Mouse (Mus musculus) brain, adult 2 months (tissue): ENCODE results near the gene Ccdc177.

ENCODE experiments used
- DNase-seq: peaks from one replicate; pipeline ENCODE4 v3.0.0; 2011; ENCODE audit warnings: low read depth, low spot score

Ccdc177 gene

DNA sequence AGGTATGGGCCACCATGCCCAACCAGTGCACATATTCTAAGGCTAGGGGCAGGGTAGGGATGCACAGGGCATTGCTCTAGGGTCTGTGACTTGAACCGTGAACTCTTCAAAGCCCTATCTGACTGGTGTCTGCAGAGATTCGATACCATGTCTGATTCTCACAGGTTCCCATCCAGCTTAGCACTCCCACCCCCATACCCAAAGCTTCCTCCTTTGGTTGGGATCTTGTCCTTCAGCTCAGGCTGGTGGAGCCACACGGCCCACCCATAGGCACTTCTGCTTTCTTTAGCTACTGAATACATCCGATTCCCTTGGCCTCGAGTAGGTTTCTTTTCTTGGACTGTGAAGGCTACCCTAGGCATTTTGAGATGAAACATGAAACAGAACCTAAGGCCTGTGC lies 24.5 kb upstream of the Ccdc177 start:
- DNase-seq = no peak

DNA sequence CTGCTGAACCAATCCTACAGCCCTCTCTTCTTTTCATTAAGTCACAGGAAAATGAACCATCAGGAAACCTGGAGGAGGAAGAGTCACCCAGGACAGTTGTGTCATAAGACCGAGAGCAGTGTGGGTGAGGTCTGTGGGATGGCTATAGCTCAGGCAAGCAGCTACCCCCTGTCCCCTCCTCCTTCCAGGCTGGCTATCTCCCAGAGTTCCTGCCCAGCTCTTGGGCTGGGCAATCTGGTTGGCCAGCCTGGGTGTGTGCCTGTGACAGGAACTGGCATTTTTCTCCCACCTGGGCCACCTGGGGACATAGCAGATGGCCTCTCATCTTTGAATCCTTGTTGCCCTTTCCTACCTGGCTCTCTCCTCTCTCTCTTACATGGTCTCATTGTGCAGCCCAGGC lies 23.4 kb upstream of the Ccdc177 start:
- DNase-seq = peak; percentile 98

DNA sequence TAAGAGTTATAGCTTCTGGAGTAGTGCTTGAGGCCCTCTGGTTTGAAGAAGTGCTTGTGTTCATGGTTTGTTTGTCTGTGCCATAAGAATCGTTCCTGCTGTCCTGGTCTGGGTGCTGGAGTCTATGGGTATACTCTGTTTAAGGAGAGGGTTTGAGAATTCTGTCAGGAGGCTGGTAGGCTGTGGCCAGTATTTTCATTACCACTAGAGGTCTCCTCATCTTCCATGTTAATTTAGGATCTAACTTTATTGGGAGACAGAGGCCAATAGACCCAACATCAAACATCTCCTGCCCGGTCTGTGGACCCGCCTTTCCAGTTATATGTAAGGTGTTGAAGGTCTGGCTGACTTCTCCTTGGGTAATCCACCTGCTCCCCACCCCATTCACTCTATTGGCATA lies 22.4 kb upstream of the Ccdc177 start:
- DNase-seq = peak; percentile 52

DNA sequence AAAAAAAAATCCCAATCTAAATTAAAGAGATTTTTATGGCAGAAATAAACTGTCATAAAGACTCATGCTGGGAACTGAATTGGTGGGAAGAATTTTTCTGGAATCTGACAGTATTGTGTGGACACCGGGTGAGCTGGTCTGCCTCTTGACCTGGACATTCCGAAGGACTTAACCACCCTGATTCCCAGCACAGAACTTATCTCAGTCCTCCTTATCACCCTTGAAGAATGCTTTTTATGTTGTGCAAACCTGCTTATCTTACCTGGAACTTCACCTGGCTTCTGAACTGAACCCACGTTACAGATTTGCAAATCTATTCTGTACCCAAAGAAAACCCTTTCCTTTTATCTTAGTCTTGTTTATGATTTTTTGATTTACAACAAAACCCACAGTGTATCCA lies 21.7 kb upstream of the Ccdc177 start:
- no peak for DNase-seq

DNA sequence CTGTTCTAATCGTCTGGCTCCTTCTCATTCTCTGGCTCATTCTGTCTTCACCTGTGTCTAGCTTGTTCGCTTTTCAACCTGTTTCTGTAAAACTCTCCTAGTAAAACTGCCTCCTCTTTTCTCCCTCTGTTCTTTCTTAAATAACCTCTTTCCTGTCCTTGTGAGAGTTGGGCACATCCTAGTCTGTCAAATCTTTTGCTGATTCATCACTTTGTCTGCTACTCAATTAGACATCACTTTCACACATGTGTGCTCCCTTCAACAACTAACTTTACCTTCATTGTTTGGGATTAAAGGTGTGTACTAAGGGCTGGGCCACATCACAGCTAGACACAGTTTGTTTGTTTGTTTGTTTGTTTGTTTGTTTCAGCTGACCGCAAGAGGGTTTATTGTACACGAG lies 19.3 kb upstream of the Ccdc177 start:
- no peak for DNase-seq

DNA sequence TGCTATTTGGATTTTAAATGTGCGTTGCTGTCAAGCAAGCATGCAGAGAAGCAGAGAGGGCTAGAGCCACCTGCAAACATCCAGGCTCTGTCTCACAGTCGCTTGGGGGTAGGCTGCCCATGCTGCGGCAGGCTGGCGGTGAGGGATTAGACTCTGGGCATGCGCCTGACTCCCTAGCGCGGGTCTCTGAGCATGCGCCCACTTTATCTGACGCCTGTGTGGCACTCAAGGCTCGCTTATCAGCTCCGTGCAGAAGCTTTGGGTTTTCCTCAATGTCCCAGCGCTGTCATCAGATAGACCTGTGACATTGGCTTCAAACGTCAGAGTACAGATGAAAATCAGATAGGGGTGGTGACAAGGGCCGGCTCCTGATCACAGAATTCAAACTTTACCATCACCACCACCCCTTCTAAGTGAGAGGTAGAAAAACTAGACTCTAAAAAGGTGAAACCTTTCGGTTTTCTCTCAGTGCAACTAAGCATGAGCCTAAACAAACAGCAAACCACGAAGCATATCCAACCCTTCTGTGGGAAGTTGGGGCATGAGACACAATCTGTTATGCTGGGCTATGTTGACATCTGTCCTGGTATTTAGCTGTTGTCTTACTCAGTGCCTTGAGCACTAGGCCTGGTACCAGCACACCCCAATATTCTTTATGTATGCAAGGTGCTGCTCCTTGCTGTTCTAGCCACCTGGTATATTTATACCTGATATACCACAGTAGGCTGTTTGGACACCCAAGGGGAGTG lies 17.9 kb upstream of the Ccdc177 start:
- DNase-seq = no peak

DNA sequence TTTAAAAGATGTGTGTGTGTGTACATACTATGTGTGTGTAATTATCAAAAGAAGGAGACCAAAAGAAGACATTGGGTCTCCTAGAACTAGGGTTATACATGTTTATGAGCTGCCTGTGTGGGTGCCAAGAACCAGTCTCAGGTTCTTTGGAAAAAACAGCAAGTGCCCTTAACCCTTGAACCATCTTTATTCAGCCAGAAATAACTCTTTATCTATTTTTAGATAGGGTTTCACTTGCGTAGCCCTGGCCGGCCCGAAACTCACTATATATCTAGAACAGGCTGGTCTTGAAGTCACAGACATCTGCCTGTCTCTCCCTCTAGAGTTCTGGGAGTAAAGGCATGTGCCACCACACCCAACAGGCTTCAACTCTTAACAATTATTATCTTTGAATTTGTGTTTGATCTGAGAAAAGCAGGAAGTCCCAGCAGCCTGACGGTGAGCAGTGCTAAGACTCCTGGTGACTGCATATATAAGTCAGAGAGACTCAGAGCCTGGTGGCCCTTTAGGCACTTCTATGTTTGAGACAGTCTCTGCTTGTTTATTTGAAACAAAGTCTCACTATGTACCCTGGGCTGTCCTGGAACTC lies 15.7 kb upstream of the Ccdc177 start:
- DNase-seq = no peak

DNA sequence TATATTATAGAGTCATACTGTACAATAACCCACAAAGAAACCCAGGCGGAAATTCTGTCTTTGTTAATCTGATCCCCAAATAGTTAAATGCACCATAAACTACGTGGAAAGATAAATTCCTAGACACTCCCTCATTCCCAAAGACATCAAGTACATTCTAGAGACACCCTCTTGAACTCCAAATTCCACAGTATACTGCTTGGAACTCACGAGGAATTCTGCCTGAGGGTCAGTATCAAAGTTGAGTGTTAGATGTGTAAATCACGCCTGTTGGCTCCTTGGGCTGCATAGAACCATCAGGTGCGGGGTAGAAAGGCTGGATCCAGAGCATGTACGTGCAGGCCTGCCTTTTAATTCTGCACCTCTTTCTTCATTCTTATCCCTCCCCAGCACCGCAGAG lies 14.3 kb upstream of the Ccdc177 start:
- no peak for DNase-seq

DNA sequence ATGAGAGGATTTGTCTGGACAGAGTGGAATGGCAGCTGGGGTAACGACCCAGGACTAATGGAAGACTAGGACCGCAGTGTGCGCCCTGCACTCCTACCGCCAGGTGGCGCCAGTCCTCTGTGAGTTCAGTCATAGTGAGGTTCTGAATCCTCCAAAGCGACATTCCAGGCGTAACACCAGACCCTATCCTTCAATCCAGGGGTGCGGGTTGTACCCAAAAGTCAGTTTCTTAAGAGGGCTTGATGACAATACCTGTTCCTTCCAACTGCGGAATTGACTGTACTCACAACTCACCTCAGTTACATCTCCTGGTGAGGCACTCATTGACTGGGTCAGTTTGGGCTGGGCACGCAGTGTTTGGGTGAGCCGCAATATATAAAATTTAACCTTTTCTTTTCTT lies 9.2 kb upstream of the Ccdc177 start:
- peak; percentile 91 for DNase-seq

DNA sequence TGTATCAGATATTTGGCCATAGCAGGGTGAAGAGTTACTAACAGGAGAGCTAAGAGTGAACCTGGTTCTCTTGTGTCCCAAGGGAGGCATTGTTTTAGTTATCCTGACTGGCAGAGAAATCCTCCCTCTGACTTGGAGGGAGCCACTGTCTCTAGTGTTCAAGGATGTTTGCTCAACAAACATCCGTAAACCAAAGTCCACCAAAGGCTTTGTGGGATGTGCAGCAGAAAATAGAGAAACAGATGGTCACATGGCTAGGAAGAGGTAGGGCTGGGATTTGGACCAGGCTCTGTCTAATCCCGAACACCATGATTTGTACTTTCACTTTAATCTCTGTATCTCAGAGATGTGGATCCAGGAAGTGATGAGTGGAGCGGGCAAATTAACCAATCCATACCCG lies 3.6 kb upstream of the Ccdc177 start:
- DNase-seq = no peak

DNA sequence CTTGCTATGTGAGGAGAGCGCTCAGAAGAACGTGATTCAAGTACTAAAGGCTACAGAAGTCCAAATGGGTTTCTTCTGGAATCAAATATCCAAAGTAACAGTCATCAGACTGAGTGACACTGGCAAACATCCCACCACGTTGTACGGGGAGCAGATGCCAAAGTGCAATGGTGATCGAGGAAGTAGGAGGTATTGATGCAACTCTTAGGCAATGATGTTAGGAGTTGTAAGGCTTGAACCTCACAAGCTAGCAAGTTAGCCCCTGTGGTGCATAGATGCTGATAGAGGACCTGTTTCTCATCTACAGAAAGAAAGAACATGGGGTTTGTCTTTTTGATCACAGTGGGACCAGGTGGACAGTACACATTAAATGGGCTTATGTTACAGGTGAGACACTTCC lies 2.5 kb upstream of the Ccdc177 start:
- DNase-seq = no peak

DNA sequence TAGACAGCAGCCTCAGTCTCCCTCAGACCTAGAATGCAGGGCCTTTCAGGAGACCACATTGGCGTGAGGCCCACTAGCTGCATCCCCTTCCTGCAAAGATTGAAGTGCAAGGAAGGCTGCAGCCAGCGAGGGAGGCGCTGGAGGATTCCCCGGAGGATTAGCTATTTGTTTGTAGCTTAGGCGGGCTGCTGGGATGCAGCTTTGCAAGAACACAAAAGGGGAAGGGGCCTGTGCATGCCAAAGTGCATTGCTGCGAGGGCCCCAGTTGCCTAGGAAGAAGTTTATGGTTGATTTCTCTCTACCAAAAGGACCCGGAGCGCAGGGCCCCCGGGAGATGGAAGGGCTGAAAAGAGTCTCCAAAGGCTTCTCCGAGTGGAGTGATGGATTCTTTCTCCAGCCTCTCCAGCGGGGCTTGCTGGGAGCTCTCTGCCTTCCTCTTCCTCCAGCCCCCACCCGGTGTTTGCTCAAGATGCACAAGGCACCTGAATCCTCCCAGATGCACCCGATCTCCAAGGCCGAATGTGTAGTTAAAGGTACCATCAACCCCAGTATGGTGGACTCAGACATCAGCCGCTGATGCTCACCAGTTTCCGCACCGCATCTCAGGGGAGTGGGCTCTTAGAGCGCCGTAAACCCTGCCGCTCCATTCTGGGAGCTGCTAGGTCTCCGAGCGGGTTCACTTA lies 633 bp downstream of the Ccdc177 start:
- DNase-seq = peak; percentile 64

DNA sequence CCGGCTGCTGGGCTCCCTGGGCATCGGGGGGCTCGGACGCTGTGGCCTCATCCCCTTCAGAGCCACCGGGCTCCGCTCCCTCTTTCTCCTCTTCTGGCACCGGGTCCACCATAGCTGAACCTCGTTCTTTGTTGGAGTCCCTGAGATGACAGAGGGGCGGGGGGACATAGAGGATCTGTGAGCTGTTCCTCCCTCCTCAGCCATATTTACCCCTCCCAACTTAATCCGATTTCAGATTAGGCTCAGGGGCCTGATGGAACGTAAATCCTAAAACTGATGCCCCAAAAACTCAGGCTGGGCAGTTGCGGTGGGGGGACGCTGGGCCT lies 1.1 kb downstream of the Ccdc177 start:
- DNase-seq = no peak

DNA sequence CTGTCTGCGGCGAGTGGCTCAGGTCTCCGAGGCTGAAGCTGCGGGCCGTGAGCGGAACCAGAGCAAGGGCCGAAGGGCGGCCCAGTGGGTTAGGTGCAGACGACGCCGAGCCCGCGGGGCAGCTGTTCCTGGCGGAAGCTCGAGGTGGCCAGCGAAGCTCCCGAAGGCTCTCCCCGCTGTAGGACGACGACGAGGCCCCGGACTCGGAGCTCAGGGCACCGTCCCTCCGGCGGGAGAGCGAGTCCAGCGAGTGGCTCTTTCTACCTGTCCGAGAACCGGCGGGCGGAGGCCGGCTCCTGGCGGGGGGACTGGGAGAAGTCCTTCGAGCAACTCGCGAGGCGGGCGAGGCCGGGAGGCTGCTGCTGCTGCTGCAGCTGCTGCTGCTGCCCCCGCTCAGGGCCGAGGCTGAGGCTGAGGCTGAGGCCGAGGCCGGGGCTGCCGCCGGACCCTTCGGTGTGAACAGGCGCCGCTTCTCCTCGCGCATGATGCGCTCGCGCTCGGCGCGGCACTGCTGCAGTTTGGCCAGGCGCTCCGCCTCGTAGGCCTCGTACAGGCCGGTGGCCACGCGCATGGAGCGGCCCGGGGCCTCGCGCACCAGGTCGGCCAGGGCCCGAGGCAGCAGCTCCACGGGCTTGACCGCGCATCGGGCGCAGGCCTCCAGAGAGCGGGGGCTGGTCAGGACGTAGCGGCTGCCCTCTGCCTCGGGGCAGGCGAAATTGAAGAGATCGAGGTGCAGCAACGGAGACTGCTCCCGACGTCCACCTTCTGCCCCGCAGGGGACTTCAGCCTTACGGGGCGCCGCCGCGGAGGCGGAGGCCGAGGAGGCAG lies 1.7 kb downstream of the Ccdc177 start:
- DNase-seq = peak; percentile 14

DNA sequence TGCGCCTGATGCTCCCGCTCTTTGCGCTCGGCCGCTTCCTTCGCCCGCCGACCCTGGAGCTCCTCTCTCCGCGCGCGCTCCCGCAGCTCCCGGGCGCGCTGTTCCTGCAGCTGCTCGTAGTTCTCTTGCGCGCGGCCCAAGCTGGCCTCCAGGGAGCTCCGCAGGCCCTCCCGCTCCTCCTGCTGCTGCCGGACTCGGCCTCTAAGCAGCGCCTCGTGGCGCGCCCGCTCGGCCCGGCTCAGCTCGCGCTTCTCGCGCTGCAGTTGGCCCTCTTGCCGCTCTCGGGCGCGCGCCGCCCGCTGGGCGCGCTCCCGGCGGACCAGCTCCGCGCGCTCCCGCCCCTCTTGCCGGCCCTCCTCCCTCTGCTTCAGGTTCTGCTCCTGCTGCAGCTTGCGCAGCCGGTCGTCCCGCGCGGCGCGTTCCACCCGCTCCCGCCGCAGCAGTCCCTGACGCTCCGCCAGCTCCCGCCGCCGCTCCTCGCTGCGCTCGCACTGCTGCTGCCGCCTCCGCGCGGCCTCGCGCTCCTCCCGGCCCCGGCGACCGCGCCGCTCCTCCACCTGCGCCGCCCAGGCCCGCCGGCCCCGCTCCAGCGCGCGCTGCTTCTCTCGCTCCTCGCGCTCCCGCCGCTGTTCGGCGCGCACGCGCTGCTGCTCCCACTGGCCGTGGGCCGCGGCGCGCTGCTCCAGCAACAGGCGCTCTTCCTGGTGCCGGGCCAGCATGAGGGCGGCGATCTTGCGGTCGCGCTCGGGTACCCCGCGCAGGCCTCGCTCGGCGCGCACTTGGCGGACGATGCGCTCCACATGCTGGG lies 2.5 kb downstream of the Ccdc177 start:
- peak; percentile 75 for DNase-seq

DNA sequence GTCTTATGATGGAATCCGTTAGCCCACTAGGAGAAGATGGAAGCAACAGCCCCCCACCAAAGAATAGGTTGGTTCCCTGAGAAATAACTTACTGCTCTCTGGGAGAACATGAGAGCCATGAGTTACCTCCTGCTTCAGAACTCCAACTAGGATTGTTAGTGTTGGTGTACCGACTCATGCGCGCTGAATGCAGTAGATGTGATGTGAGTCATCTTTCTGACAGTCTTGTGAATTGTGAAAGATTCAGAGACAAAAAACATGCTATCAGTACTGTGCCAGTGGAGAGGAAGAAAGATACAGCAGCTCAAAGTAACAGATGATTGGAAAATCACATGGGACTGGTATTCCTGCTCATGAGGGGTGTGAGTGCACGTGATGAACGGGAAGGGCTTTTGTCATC lies 8.9 kb downstream of the Ccdc177 start:
- DNase-seq = peak; percentile 68

DNA sequence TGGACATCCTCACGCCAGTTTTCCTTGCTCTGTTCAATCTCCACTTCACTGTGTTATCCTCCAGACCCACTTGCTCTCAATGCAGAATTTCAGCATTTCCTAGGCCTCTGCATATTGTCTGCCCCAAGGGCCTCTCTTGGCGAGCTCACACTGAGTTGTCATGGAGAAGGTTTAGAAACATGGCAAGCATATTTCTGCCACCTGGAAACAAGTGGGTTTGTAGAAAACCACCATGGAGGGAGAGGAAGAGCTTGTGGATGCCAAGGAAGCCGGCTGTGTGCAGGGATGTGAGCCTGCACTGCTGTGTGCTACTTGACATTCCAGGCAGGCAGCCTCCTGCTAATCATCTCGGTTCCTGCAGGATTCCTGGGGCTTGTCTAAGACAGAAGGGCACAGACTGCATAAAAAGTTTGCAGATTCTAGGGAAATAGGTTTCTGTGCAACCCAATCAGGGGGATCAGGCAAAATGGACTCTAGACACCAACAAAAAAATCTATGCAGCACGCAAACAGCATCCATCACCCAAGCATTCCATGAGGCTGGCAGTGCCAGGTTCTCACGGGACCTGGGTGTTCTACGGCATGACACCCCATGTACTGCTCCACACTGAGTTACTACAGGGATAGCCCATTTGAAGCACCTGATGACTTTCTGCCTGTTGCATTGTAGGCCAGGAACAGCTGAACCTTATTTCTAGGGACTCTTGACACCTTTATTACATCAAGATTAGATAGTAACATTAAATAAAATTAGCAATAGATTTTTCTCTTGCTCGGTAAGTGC lies 14.3 kb downstream of the Ccdc177 start:
- peak; percentile 62 for DNase-seq

DNA sequence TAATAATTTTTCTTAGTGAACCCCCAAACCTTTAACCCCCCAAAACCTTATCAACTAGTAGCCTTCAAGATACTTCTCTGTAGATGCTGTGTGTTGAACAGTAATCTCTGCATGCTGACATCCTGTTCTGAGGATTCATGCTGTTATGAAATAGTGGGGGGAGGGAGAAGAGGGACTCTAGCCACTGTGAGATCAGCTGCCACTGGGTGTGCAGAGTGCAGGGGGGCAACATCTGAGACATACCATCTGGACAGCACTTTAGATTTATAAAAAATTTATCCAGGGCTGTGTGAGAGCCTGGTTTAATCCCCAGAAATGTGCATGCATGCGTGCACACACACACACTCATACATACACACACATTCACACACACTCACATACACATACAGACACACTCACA lies 15.9 kb downstream of the Ccdc177 start:
- DNase-seq = no peak

DNA sequence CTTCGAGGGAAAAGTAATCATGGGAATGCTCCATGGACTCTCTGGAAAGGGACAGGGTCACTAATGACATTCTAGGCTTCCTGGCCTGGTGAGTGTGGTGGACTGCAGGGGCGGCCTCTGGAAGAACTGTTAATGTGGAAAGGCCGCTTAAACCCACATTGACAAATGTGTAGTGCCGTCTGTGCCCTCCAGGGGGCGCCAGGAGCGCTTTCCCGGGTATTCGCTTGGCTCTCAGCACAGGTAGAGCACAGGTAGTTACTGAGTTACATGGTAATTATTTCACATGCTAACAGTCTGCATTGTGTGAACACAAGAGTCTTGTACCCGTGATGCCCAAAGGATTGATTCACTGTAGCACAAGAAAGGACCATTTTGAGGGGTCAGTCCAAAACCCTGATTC lies 21.0 kb downstream of the Ccdc177 start:
- no peak for DNase-seq

DNA sequence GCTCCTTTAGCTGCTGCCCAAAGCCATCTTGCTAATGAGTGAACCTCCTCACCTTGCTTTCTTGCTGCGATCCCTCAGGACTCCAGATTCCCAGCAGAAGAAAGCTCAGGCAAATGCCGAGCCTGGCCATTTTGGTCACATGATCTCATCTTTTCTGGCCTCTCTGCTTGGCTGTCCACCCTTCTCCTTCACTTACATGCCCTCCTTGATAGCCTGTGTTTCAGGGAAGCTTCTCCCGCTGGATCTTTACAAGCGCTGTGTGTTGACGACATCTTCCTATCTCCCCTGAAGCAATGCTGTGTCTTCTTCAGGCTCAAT lies 23.2 kb downstream of the Ccdc177 start:
- DNase-seq = no peak
